Mouse (Mus musculus): ENCODE measurements around the gene Twf2.

DNA sequence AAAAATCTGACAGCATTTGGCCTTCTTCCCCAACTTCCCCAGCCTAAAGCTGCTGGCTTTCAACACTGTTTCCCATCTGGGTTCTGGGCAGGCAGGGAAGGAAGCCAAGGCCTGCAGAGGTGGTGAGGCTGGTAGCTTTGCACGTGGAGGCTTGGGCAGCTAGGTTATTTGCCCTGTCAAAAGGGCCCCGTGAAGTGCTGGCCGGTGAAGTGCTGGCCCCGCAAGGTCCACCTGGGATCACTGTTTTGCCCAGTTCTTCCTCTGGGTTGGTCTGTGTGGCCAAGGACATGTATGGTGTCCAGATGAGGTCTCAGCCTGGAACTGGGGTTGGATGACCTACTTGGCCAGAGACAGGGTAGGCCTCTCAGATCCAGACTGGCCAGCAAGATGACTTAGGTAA lies 7.0 kb downstream of the Twf2 start:
- TF ChIP-seq CTCF (IDR thresholded peaks at IDR 0.05): no peak
- TF ChIP-seq EP300 (IDR thresholded peaks at IDR 0.05): no peak

All from lung, postnatal 0 days (tissue).